Mouse (Mus musculus): ENCODE results near the gene Med1.

- TF ChIP-seq POLR2A (IDR thresholded peaks at IDR 0.05; ENCODE audit: low read depth, low read length), result peak; percentile 90
- no peak for TF ChIP-seq CTCF (IDR thresholded peaks at IDR 0.05; ENCODE audit: extremely low read depth, insufficient read length, insufficient replicate concordance, low read depth, low read length)
These were observed 9.7 kb upstream of the Med1 start, which contains the start of gene Cdk12 for GRCm38 (mm10) chr11:98202641-98203350.
